Mouse (Mus musculus): ENCODE results near the gene Hspb6.

DNA sequence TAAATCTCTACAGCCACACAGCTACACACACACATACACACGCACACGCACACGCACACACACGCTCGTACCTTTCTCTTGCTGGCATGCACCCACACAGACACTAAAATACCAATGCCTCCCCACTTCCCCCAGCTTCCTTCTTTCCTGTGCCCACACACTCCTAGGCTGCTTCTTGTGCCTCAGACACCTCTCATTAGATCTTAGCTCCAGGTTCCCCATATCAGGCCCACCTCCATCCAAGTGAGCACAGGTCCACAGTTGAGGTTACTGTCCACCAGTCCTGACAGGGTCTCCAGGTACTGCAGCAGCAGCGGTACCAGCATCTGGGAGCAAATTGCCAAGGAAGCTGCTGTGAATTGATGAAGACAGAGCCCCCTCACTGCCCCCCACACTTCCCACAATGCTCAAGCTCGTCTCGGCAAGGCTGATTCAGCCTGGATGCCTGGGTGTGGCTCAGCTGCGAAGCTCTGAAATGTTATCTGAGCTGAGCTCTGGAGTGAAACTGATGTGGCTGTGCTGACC, 20.6 kb upstream of the Hspb6 start:
- TF ChIP-seq CTCF (IDR thresholded peaks at IDR 0.05; ENCODE audit: control insufficient read depth, insufficient read depth, insufficient replicate concordance, low read depth, low read length) (no peak), POLR2A (IDR thresholded peaks at IDR 0.05; ENCODE audit: control insufficient read depth, low read depth, low read length) (no peak)

Data from testis, adult 2 months (tissue).